ENCODE assay signal across 18 mouse cellular contexts in genomic region chr12:3907418-3907817, GRCm38 (mm10). TPM values are rescaled to one million over a fixed set of nuclear protein-coding genes. Genes with fewer than 3 reads are reported as not detected.
"Had no signal": no experiment of that assay in that cellular context is flagged by ENCODE, and none has a peak within 500 bp of the region (broad histone marks: within the 10 kb centered on the region; RNA-seq: fewer than 3 reads in every experiment).

No protein-coding gene starts in this region.

- H3K9ac ChIP-seq: lung, embryonic 14.5 days; neural tube, embryonic 13.5 days; neural tube, embryonic 15.5 days had no signal

- H3K4me1 ChIP-seq: midbrain, embryonic 10.5 days; neural tube, embryonic 15.5 days had no signal

- DNase-seq: lung, adult 18-20 months; lung, embryonic 14.5 days; lung, postnatal 10 days; lung, postnatal 4 days; midbrain, embryonic 14.5 days; retina, postnatal 1 day; right cerebral cortex, adult 18-20 months; right cerebral cortex, postnatal 25 days; right cerebral cortex, postnatal 4 days; spleen, adult 18-20 months; thymus, adult 18-20 months; thymus, postnatal 14 days; thymus, postnatal 36 days had no signal

- H3K27ac ChIP-seq: neural tube, embryonic 15.5 days had no signal

- ATAC-seq: midbrain, embryonic 16.5 days had no signal

- H3K4me2 ChIP-seq: lung, embryonic 14.5 days; neural tube, embryonic 13.5 days; neural tube, embryonic 15.5 days had no signal

- H3K4me3 ChIP-seq: midbrain, embryonic 10.5 days; myocyte; neural tube, embryonic 13.5 days; neural tube, embryonic 15.5 days had no signal

- H3K9me3 ChIP-seq: midbrain, embryonic 10.5 days; neural tube, embryonic 13.5 days; neural tube, embryonic 15.5 days had no signal

- H3K27me3 ChIP-seq: neural tube, embryonic 13.5 days; neural tube, embryonic 15.5 days had no signal

RNA-seq across cellular contexts. Expression of gene Pomc, which starts 47.3 kb away (rescaled TPM):
- polyA plus RNA-seq: myocyte had no signal
